Mouse (Mus musculus): ENCODE data around the gene Gpc3.
A peak's percentile ranks its signal among the peaks of the same experiment; 100 is the strongest.

Gpc3 gene

GRCm38 (mm10) chrX:52613328-52614030 lies at the start of gene Gpc3:
Gpc3 (minus strand) TSS chrX:52613950.
- DNase-seq (ENCODE audit: low spot score) = peak; percentile 33

GRCm38 (mm10) chrX:52651975-52652374 lies 38.2 kb upstream of the Gpc3 start:
- no peak for DNase-seq (ENCODE audit: low spot score)

GRCm38 (mm10) chrX:52651472-52651948 lies 37.8 kb upstream of the Gpc3 start:
- DNase-seq (ENCODE audit: low spot score) = no peak

GRCm38 (mm10) chrX:52648910-52649785 lies 35.4 kb upstream of the Gpc3 start:
- no peak for DNase-seq (ENCODE audit: low spot score)

GRCm38 (mm10) chrX:52644393-52644792 lies 30.6 kb upstream of the Gpc3 start:
- DNase-seq (ENCODE audit: low spot score) = no peak

- no peak for DNase-seq (ENCODE audit: low spot score)
These were observed 29.6 kb upstream of the Gpc3 start for GRCm38 (mm10) chrX:52643350-52643749.

GRCm38 (mm10) chrX:52642126-52642525 lies 28.4 kb upstream of the Gpc3 start:
- no peak for DNase-seq (ENCODE audit: low spot score)

- no peak for DNase-seq (ENCODE audit: low spot score)
These were observed 23.7 kb upstream of the Gpc3 start for GRCm38 (mm10) chrX:52637419-52637818.

GRCm38 (mm10) chrX:52633976-52634375 lies 20.2 kb upstream of the Gpc3 start:
- DNase-seq (ENCODE audit: low spot score) = no peak

GRCm38 (mm10) chrX:52632688-52633324 lies 19.1 kb upstream of the Gpc3 start:
- DNase-seq (ENCODE audit: low spot score) = no peak

GRCm38 (mm10) chrX:52626963-52627716 lies 13.4 kb upstream of the Gpc3 start:
- no peak for DNase-seq (ENCODE audit: low spot score)

GRCm38 (mm10) chrX:52617813-52618212 lies 4.1 kb upstream of the Gpc3 start:
- DNase-seq (ENCODE audit: low spot score) = no peak

- DNase-seq (ENCODE audit: low spot score) = no peak
These were observed 2.4 kb upstream of the Gpc3 start for GRCm38 (mm10) chrX:52616152-52616551.

- DNase-seq (ENCODE audit: low spot score) = peak; percentile 10
These were observed 256 bp upstream of the Gpc3 start for GRCm38 (mm10) chrX:52614031-52614381.

- DNase-seq (ENCODE audit: low spot score) = no peak
These were observed 944 bp downstream of the Gpc3 start for GRCm38 (mm10) chrX:52612806-52613205.

- DNase-seq (ENCODE audit: low spot score) = no peak
These were observed 1.6 kb downstream of the Gpc3 start for GRCm38 (mm10) chrX:52611987-52612670.

- DNase-seq (ENCODE audit: low spot score) = no peak
These were observed 2.2 kb downstream of the Gpc3 start for GRCm38 (mm10) chrX:52611541-52611940.

GRCm38 (mm10) chrX:52603143-52603542 lies 10.6 kb downstream of the Gpc3 start:
- no peak for DNase-seq (ENCODE audit: low spot score)

GRCm38 (mm10) chrX:52599246-52599645 lies 14.5 kb downstream of the Gpc3 start:
- DNase-seq (ENCODE audit: low spot score) = no peak

GRCm38 (mm10) chrX:52587671-52588070 lies 26.1 kb downstream of the Gpc3 start:
- no peak for DNase-seq (ENCODE audit: low spot score)

- no peak for DNase-seq (ENCODE audit: low spot score)
These were observed 53.8 kb downstream of the Gpc3 start for GRCm38 (mm10) chrX:52559995-52560394.
